Mouse (Mus musculus): ENCODE data around the gene Phka1. TPM values are rescaled to one million over a fixed set of nuclear protein-coding genes. Genes with fewer than 3 reads are reported as not detected.

The Phka1 gene
- polyA plus RNA-seq, 1 experiment from 2014 or later = 6.2 TPM

Other genes starting within 250 kb of the Phka1 start
- gene Hdac8, start 138.9 kb downstream of the Phka1 start, polyA plus RNA-seq (2015; fragmentation: Nextera tagmentation; extraction: Ambion mirVana) = 10.2 and 11.4 TPM in 2 replicates
- not detected in 2 replicates for gene Gm3880, start 42.7 kb upstream of the Phka1 start, polyA plus RNA-seq (2015; fragmentation: Nextera tagmentation; extraction: Ambion mirVana)
- gene Gm9112, start 63.4 kb upstream of the Phka1 start, polyA plus RNA-seq (2015; fragmentation: Nextera tagmentation; extraction: Ambion mirVana) = not detected in 2 replicates
- not detected in 2 replicates for gene Dmrtc1b, start 63.6 kb upstream of the Phka1 start, polyA plus RNA-seq (2015; fragmentation: Nextera tagmentation; extraction: Ambion mirVana)
- not detected in 2 replicates for gene Dmrtc1c1, start 158.7 kb upstream of the Phka1 start, polyA plus RNA-seq (2015; fragmentation: Nextera tagmentation; extraction: Ambion mirVana)
- gene Dmrtc1c2, start 210.4 kb upstream of the Phka1 start, polyA plus RNA-seq (2015; fragmentation: Nextera tagmentation; extraction: Ambion mirVana) = not detected in 2 replicates
- gene 1700031F05Rik, start 223.7 kb upstream of the Phka1 start, polyA plus RNA-seq (2015; fragmentation: Nextera tagmentation; extraction: Ambion mirVana) = not detected in 2 replicates

Measured in stomach, embryonic 15.5 days (tissue).